25 mouse cellular contexts compared by ENCODE assay signal in the genomic region with DNA sequence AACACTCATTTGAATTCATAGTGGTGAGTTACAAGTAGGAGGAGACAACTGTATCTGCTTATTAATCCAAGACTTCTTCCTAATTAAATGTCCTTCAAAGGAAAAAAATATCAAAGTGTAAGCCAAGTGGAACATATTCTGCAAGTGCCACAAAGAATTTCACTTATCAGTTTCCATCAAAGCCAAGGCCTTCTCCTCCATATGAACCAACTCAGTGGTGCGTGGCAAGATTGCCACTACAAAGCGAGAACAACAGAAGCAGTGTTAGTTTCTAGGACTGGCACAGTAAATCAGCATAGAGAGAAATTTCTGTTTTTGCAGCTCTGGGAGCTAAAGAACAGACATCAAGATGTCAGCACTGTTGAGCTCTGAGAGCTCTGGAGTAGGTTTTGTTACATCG. TPM values are rescaled to one million over a fixed set of nuclear protein-coding genes. Genes with fewer than 3 reads are reported as not detected.
DNase-seq lines count a peak whose midpoint lies in the region; ATAC-seq and TF ChIP-seq lines count a peak whose summit lies in the region.
"Had no signal": no experiment of that assay in that cellular context is flagged by ENCODE, and none has a peak within 500 bp of the region (broad histone marks: within the 10 kb centered on the region; RNA-seq: fewer than 3 reads in every experiment).

No protein-coding gene starts in this region.

- H3K9ac ChIP-seq in hindbrain, embryonic 13.5 days: no peak overlapping the region
- H3K9ac ChIP-seq in hindbrain, postnatal 0 days (replicated peaks; ENCODE audit: low read length): no peak overlapping the region
- no peak overlapping the region for H3K9ac ChIP-seq in intestine, embryonic 16.5 days (ENCODE audit: low read depth, low read length)
- H3K9ac ChIP-seq: forebrain, embryonic 13.5 days; heart, embryonic 12.5 days; heart, embryonic 15.5 days had no signal

- ATAC-seq in hindbrain, embryonic 13.5 days (ENCODE audit: low FRiP score): no peak
- ATAC-seq in hindbrain, postnatal 0 days: no peak
- ATAC-seq in intestine, embryonic 16.5 days: no peak
- ATAC-seq: forebrain, embryonic 13.5 days; hindbrain, embryonic 16.5 days; inflammation-experienced regulatory T-cells, adult 6 months; intestine, postnatal 0 days had no signal

- no peak for DNase-seq in hindbrain, postnatal 0 days (ENCODE audit: low spot score)
- DNase-seq in layer of hippocampus, adult 2 months (ENCODE audit: low spot score in 2 of 2): no peak
- DNase-seq in layer of hippocampus, postnatal 36 days: no peak
- DNase-seq in Muller cell, postnatal 12 days (ENCODE audit: inconsistent ontology term): peak; percentile 65
- DNase-seq: adrenal gland, adult 2 months; adrenal gland, postnatal 14 days; B cell, adult 2 months; cerebellum, adult 11-12 months; cerebellum, adult 8-10 months; cerebellum, postnatal 10 days; cerebellum, postnatal 36 days; gastrocnemius, postnatal 25 days; heart, adult 18-20 months; heart, postnatal 10 days; heart, postnatal 36 days had no signal

- 0 out of 2 replicates have a peak overlapping the region, but pooled peaks have one; percentile 23 for H3K27ac ChIP-seq in hindbrain, embryonic 13.5 days
- H3K27ac ChIP-seq in hindbrain, postnatal 0 days: no peak overlapping the region
- H3K27ac ChIP-seq in layer of hippocampus, adult 2 months: peak overlapping the region; percentile 58
- H3K27ac ChIP-seq in intestine, embryonic 16.5 days (ENCODE audit: low read length): no peak overlapping the region
- H3K27ac ChIP-seq: forebrain, embryonic 10.5 days; forebrain, embryonic 13.5 days; heart, embryonic 15.5 days had no signal

- no peaks in the 10 kb centered on the region for H3K9me3 ChIP-seq in hindbrain, embryonic 13.5 days
- no peaks in the 10 kb centered on the region for H3K9me3 ChIP-seq in hindbrain, postnatal 0 days (ENCODE audit: low read length)
- H3K9me3 ChIP-seq in intestine, embryonic 16.5 days (ENCODE audit: control insufficient read depth, low read length): no peaks in the 10 kb centered on the region
- H3K9me3 ChIP-seq: forebrain, embryonic 13.5 days; heart, embryonic 15.5 days had no signal

- WGBS in hindbrain, embryonic 13.5 days: 81% methylated on average over 3 of the region's 3 CpGs
- 66% methylated on average over 3 of the region's 3 CpGs for whole genome bisulfite sequencing in hindbrain, postnatal 0 days
- 90% methylated on average over 3 of the region's 3 CpGs for WGBS in intestine, embryonic 16.5 days

- no peak overlapping the region for H3K4me3 ChIP-seq in hindbrain, embryonic 13.5 days
- no peak overlapping the region for H3K4me3 ChIP-seq in hindbrain, postnatal 0 days (ENCODE audit: low read length)
- no peak overlapping the region for H3K4me3 ChIP-seq in layer of hippocampus, adult 2 months
- no peak overlapping the region for H3K4me3 ChIP-seq in intestine, embryonic 16.5 days (ENCODE audit: low read length)
- H3K4me3 ChIP-seq: forebrain, embryonic 10.5 days; forebrain, embryonic 13.5 days; heart, embryonic 12.5 days; heart, embryonic 15.5 days had no signal

- H3K36me3 ChIP-seq in hindbrain, embryonic 13.5 days: peaks cover 9% of the 10 kb centered on the region
- no peaks in the 10 kb centered on the region for H3K36me3 ChIP-seq in hindbrain, postnatal 0 days (ENCODE audit: insufficient read depth, low read length)
- peaks cover 4% of the 10 kb centered on the region; the same call in 1 of the 2 replicates for H3K36me3 ChIP-seq in intestine, embryonic 16.5 days (ENCODE audit: control insufficient read depth, insufficient read depth, low read length)
- H3K36me3 ChIP-seq: heart, embryonic 15.5 days had no signal

- no peaks in the 10 kb centered on the region for H3K27me3 ChIP-seq in hindbrain, embryonic 13.5 days
- H3K27me3 ChIP-seq in hindbrain, postnatal 0 days (ENCODE audit: insufficient read depth, low read length): no peaks in the 10 kb centered on the region
- H3K27me3 ChIP-seq in intestine, embryonic 16.5 days (replicated peaks; ENCODE audit: control insufficient read depth, insufficient read depth, low read length): no peaks in the 10 kb centered on the region
- H3K27me3 ChIP-seq: CH12.LX; forebrain, embryonic 13.5 days; heart, embryonic 12.5 days; heart, embryonic 15.5 days had no signal

- no peak overlapping the region for H3K4me2 ChIP-seq in hindbrain, embryonic 13.5 days
- H3K4me2 ChIP-seq in hindbrain, postnatal 0 days (ENCODE audit: low read depth, low read length): no peak overlapping the region
- no peak overlapping the region for H3K4me2 ChIP-seq in intestine, embryonic 16.5 days (ENCODE audit: low read depth, low read length)
- H3K4me2 ChIP-seq: forebrain, embryonic 13.5 days; heart, embryonic 12.5 days; heart, embryonic 15.5 days had no signal

- H3K4me1 ChIP-seq in hindbrain, embryonic 13.5 days (replicated peaks): peaks cover 7% of the 10 kb centered on the region; the same call in 1 of the 2 replicates
- H3K4me1 ChIP-seq in hindbrain, postnatal 0 days (ENCODE audit: insufficient read depth, low read length): no peaks in the 10 kb centered on the region
- no peaks in the 10 kb centered on the region for H3K4me1 ChIP-seq in intestine, embryonic 16.5 days (ENCODE audit: control insufficient read depth, insufficient read depth, low read length)
- H3K4me1 ChIP-seq: heart, embryonic 15.5 days had no signal

- TF ChIP-seq CTCF in hindbrain, postnatal 0 days (IDR thresholded peaks at IDR 0.05; ENCODE audit: low read depth): no peak
- TF ChIP-seq CTCF in layer of hippocampus, adult 2 months (conservative IDR thresholded peaks at IDR 0.05): no peak

RNA-seq across cellular contexts. Expression of a gene that starts 41.4 kb away (rescaled TPM):
- polyA plus RNA-seq in hindbrain, embryonic 13.5 days (2015; fragmentation: Nextera tagmentation; extraction: Ambion mirVana): 7.5 and 7.8 TPM in 2 replicates
- 41.7 and 51.4 TPM in 2 replicates for total RNA-seq in hindbrain, postnatal 0 days (2014; rRNA removed)
- 6.8 and 8.2 TPM in 2 replicates for polyA plus RNA-seq in hindbrain, postnatal 0 days (2015; fragmentation: Nextera tagmentation; extraction: Ambion mirVana)
- 100 to 1,000 TPM; 117 to 122 TPM for total RNA-seq in layer of hippocampus, adult 2 months (2021)
- total RNA-seq in layer of hippocampus, postnatal 36 days (2021): 100 to 1,000 TPM; 113 to 116 TPM
- polyA plus RNA-seq in intestine, embryonic 16.5 days (2015; fragmentation: Nextera tagmentation; extraction: Ambion mirVana): 3.0 and 3.1 TPM in 2 replicates

Comparison
In these comparisons a context has a peak if more than half of its experiments do, and no peak if none do; other contexts are left out.
1. H3K27ac ChIP-seq: peak in hindbrain, embryonic 13.5 days (single experiment) and layer of hippocampus, adult 2 months (single experiment); none in hindbrain, postnatal 0 days (single experiment) and intestine, embryonic 16.5 days (single experiment).